Mouse (Mus musculus) liver, postnatal 0 days (tissue): Measurements from ENCODE around the gene 1500009C09Rik.

Experiments used
- CTCF ChIP-seq: sonication (generic); IDR thresholded peaks from 2 replicates; pipeline ENCODE4 v1.5.1; 2016; ENCODE audit warnings: antibody characterized with exemption, low read depth
- EP300 ChIP-seq: IDR thresholded peaks from 2 replicates; pipeline ENCODE4 v1.6.1; 2016; ENCODE audit warnings: antibody characterized with exemption, low read depth, mild to moderate bottlenecking

- TF ChIP-seq CTCF: no peak
- no peak for TF ChIP-seq EP300
These were observed 56.2 kb downstream of the 1500009C09Rik start for GRCm38 (mm10) chr15:82308416-82308815.
